Mouse (Mus musculus) intestine, postnatal 0 days (tissue): ENCODE measurements around the gene Ins2. TPM values are rescaled to one million over a fixed set of nuclear protein-coding genes. Genes with fewer than 3 reads are reported as not detected.
A peak's percentile ranks its signal among the peaks of the same experiment; 100 is the strongest.

Experiments used
- ATAC-seq: fragments of 200-750 bp; cut with Nextera tagmentation; 2 replicates; pipeline ENCODE4 v1.8.0; 2017; ENCODE audit warnings: mild to moderate bottlenecking, moderate TSS enrichment, moderate library complexity
- H3K27ac ChIP-seq: fragments of 300-500 bp; sonication (generic); 2 replicates; pipeline ENCODE4 v1.5.1; 2014; ENCODE audit warnings: mild to moderate bottlenecking, low read depth, low read length, moderate library complexity
- H3K27me3 ChIP-seq: fragments of 300-500 bp; sonication (generic); replicated peaks from 2 replicates; pipeline ENCODE4 v1.6.1; 2014; ENCODE audit warnings: low read length, mixed read lengths; ENCODE audit not compliant: control insufficient read depth, insufficient read depth
- H3K36me3 ChIP-seq: fragments of 300-500 bp; sonication (generic); 2 replicates; pipeline ENCODE4 v1.6.1; 2014; ENCODE audit warnings: mild to moderate bottlenecking, moderate library complexity; ENCODE audit not compliant: control insufficient read depth, insufficient read depth
- H3K4me1 ChIP-seq: fragments of 300-500 bp; sonication (generic); replicated peaks from 2 replicates; pipeline ENCODE4 v1.6.1; 2014; ENCODE audit warnings: antibody characterized with exemption, low read length, mixed read lengths; ENCODE audit not compliant: control insufficient read depth, insufficient read depth
- H3K4me2 ChIP-seq: fragments of 300-500 bp; sonication (generic); replicated peaks from 2 replicates; pipeline ENCODE4 v1.6.1; 2014; ENCODE audit warnings: low read depth, mild to moderate bottlenecking, moderate library complexity
- H3K4me3 ChIP-seq: fragments of 300-500 bp; sonication (generic); 2 replicates; pipeline ENCODE4 v1.5.1; 2014; ENCODE audit warnings: low read depth, low read length
- H3K9ac ChIP-seq: fragments of 300-500 bp; sonication (generic); 2 replicates; pipeline ENCODE4 v1.6.1; 2014; ENCODE audit warnings: mild to moderate bottlenecking, low read depth, low read length
- H3K9me3 ChIP-seq: fragments of 300-500 bp; sonication (generic); 2 replicates; pipeline ENCODE4 v1.6.1; 2016; ENCODE audit warnings: mixed run types; ENCODE audit not compliant: control insufficient read depth
- CTCF ChIP-seq: sonication (generic); IDR thresholded peaks from 2 replicates; pipeline ENCODE4 v1.5.1; 2016; ENCODE audit warnings: low read depth, mild to moderate bottlenecking, control low read depth, antibody characterized with exemption, moderate library complexity
- WGBS: fragments of 180-500 bp; shearing (Covaris S2); extraction: QIAGEN DNeasy Blood & Tissue Kit; methylation state at CpG from one replicate; pipeline ENCODE4 v1.1.7; 2014; 5-methylcytosine and 5-hydroxymethylcytosine counted together
- polyA plus RNA-seq: library from polyadenylated mRNA; unstranded; fragments of >200 nt; fragmentation: Nextera tagmentation; extraction: Ambion mirVana; gene quantifications from 2 replicates; pipeline ENCODE4 v1.2.1, GENCODE M21; 2015

Ins2 gene
- polyA plus RNA-seq, 1 experiment from 2014 or later, result 38.6 TPM

DNA sequence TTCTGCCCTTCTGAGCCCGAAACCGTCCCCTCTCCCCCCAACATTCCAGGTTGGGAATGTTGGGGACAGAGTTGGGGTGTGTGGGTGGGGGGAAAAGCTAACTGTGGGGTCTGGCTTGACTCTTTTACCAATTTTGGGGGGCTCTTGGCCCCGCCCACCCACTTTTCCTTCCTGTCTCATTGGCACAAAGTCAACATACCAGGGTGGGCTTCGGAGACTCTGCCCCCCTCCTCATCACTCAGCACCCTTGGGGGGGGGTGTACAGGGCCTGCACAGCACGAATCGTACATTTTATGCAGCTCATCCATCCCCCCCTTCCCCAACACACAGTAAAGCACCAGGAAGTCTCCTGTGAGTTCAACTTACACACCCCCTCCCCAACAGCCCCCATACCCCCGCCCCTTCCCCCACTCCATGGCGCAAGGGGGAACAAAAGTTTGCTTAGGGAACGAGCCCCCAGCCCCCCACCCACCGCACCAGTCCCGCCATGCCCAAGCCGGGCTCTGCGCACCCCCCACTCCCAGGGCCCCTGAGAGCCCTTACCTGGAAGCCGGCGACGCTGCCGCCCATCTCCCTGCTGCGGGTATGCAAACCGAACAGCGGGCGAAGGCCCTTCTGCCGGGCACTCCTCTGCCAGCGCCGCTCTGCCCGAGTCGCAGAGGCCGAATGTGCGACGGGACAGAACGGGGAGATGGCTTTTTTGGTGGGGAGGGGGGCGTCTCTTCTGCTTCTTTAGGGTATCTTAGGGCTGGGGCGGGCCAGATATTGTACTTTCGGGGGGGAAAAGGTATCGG lies 85.2 kb downstream of the Ins2 start:
- TF ChIP-seq CTCF, result no peak
- WGBS, result under 1% methylated on average over 33 of the region's 34 CpGs
- Histone ChIP-seq H3K36me3 (peaks cover 8% of the 10 kb centered on the region), H3K27ac (peak overlapping the region; percentile 46), H3K4me1 (0 out of 2 replicates have a peak, but pooled peaks cover 3% of the 10 kb centered on the region), H3K4me3 (peak overlapping the region; percentile 49), H3K4me2 (peak overlapping the region; percentile 83), H3K9ac (peak overlapping the region; percentile 54), H3K27me3 (peaks cover 73% of the 10 kb centered on the region), H3K9me3 (no peaks in the 10 kb centered on the region)
- no peak for ATAC-seq

GRCm38 (mm10) chr7:142657341-142657791 lies 85.8 kb downstream of the Ins2 start:
- WGBS, result 24% methylated on average over 6 of the region's 9 CpGs

DNA sequence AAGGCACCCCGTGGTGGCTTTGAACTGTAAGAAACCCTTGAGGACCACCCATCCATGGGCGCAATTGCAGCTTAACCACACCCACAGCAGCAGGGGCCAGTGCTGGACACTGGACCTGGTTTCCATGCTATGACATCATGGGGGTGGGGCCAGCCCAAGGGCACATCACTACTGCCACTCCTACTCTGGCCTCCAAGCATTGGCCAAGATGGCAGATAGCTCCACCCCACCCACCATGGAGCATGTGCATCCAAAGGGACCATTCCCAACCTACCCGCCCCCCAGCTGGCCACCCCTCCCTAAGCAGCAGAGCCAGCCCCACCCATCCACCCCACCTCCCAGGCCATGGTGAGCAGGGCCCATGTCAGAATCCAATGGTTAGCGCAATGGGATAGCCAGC lies 87.1 kb downstream of the Ins2 start:
- WGBS, result 41% methylated on average over 4 of the region's 4 CpGs
- TF ChIP-seq CTCF, result no peak
- no peak overlapping the region for H3K4me3 ChIP-seq
- 0 out of 2 replicates have a peak, but pooled peaks cover 3% of the 10 kb centered on the region for H3K4me1 ChIP-seq
- peak overlapping the region; percentile 83 for H3K4me2 ChIP-seq
- H3K36me3 ChIP-seq, result peaks cover 8% of the 10 kb centered on the region
- peaks cover 55% of the 10 kb centered on the region for H3K27me3 ChIP-seq
- H3K27ac ChIP-seq, result no peak overlapping the region
- no peak overlapping the region for H3K9ac ChIP-seq
- H3K9me3 ChIP-seq, result no peaks in the 10 kb centered on the region
- no peak for ATAC-seq

More at GRCm38 (mm10) chr7:142657341-142657791, 85.8 kb downstream of the Ins2 start:
- peaks cover 8% of the 10 kb centered on the region for H3K36me3 ChIP-seq
- H3K4me1 ChIP-seq, result 0 out of 2 replicates have a peak, but pooled peaks cover 3% of the 10 kb centered on the region
- H3K4me2 ChIP-seq, result peak overlapping the region; percentile 83
- peak overlapping the region; percentile 49 for H3K4me3 ChIP-seq
- ATAC-seq, result no peak
- H3K27me3 ChIP-seq, result peaks cover 67% of the 10 kb centered on the region
- H3K27ac ChIP-seq, result no peak overlapping the region
- no peaks in the 10 kb centered on the region for H3K9me3 ChIP-seq
- TF ChIP-seq CTCF, result no peak
- 0 out of 2 replicates have a peak overlapping the region, but pooled peaks have one; percentile 54 for H3K9ac ChIP-seq

DNA sequence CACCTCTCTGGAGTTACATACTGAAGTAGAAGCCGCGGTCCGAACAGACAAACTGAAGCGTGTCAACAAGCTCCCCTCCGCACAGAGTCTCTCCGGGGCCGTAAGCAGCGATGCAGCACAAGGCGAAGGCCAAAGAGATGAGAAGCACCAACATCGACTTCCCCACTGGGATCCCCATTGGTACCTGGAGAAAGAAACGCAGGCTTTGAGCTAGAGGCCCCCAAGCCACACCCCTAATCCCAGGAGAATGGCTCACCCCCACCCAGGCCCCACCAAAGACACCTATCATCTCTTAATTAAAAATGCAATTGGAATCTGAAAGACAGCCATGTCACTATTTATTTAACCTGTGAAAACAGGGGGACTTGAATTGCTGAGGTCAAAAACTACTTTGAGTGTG lies 87.5 kb downstream of the Ins2 start:
- ATAC-seq, result no peak
- H3K9me3 ChIP-seq, result no peaks in the 10 kb centered on the region
- 25% methylated on average over 11 of the region's 11 CpGs for WGBS
- H3K9ac ChIP-seq, result no peak overlapping the region
- H3K4me2 ChIP-seq, result no peak overlapping the region; the same call in 1 of the 2 replicates
- H3K4me1 ChIP-seq, result 0 out of 2 replicates have a peak, but pooled peaks cover 3% of the 10 kb centered on the region
- H3K27me3 ChIP-seq, result peaks cover 50% of the 10 kb centered on the region
- H3K27ac ChIP-seq, result no peak overlapping the region
- H3K4me3 ChIP-seq, result no peak overlapping the region
- H3K36me3 ChIP-seq, result peaks cover 8% of the 10 kb centered on the region
- no peak for TF ChIP-seq CTCF

DNA sequence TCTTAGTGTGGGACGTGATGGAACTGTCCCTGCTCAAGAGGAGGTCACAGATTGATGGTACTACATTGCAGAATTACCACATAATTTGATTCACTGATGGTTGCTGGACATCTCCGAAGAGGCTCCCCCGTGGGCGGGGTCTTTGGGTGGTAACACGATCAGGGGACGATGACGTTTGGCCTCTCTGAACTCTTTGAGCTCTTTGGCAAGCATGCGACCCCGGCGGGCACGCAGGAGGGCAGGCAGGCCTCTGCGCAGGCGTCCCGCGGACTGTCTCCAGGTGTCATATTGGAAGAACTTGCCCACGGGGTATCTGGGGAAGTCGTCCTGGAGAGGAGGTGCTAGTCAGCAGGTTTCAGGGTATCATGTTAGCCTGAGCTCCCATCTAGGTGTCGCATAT lies 89.5 kb downstream of the Ins2 start:
- no peak for TF ChIP-seq CTCF
- ATAC-seq, result no peak
- H3K9ac ChIP-seq, result no peak overlapping the region
- H3K4me2 ChIP-seq, result no peak overlapping the region
- no peak overlapping the region for H3K27ac ChIP-seq
- H3K4me3 ChIP-seq, result no peak overlapping the region
- H3K27me3 ChIP-seq, result peaks cover 33% of the 10 kb centered on the region
- WGBS, result 29% methylated on average over 18 of the region's 18 CpGs
- H3K9me3 ChIP-seq, result no peaks in the 10 kb centered on the region
- H3K4me1 ChIP-seq, result no peaks in the 10 kb centered on the region
- H3K36me3 ChIP-seq, result peaks cover 8% of the 10 kb centered on the region

- no peak overlapping the region for H3K4me2 ChIP-seq
- TF ChIP-seq CTCF, result no peak
- ATAC-seq, result no peak
- H3K9ac ChIP-seq, result no peak overlapping the region
- no peaks in the 10 kb centered on the region for H3K4me1 ChIP-seq
- H3K4me3 ChIP-seq, result no peak overlapping the region
- H3K27ac ChIP-seq, result no peak overlapping the region
- no peaks in the 10 kb centered on the region for H3K9me3 ChIP-seq
- no peaks in the 10 kb centered on the region for H3K27me3 ChIP-seq
- 52% methylated on average over 6 of the region's 6 CpGs for WGBS
- no peaks in the 10 kb centered on the region for H3K36me3 ChIP-seq
These were observed 96.5 kb downstream of the Ins2 start for GRCm38 (mm10) chr7:142646676-142647075.
